Mouse (Mus musculus) limb, embryonic 14.5 days (tissue): Measurements from ENCODE around the gene Vps41. TPM values are rescaled to one million over a fixed set of nuclear protein-coding genes. Genes with fewer than 3 reads are reported as not detected.

Source experiments
- ATAC-seq: fragments of 200-750 bp; cut with Nextera tagmentation; 2 replicates; pipeline ENCODE4 v1.8.0; 2017; ENCODE audit warnings: low read depth, moderate number of reproducible peaks, moderate TSS enrichment; ENCODE audit not compliant: low FRiP score
- DNase-seq: peaks from one replicate; pipeline ENCODE4 v3.0.0-alpha.2; 2015; ENCODE audit warnings: low spot score
- H3K27ac ChIP-seq: fragments of 300-500 bp; sonication (generic); replicated peaks from 2 replicates; pipeline ENCODE4 v1.5.1; 2014; ENCODE audit warnings: low read depth, mild to moderate bottlenecking, low read length, moderate library complexity, mixed read lengths
- H3K27me3 ChIP-seq: fragments of 300-500 bp; sonication (generic); 2 replicates; pipeline ENCODE4 v1.6.1; 2014; ENCODE audit warnings: low read length, mixed read lengths; ENCODE audit not compliant: control insufficient read depth, insufficient read depth
- H3K36me3 ChIP-seq: fragments of 300-500 bp; sonication (generic); 2 replicates; pipeline ENCODE4 v1.6.1; 2014; ENCODE audit warnings: mild to moderate bottlenecking, low read length, moderate library complexity, mixed read lengths; ENCODE audit not compliant: control insufficient read depth, insufficient read depth
- H3K4me1 ChIP-seq: fragments of 300-500 bp; sonication (generic); 2 replicates; pipeline ENCODE4 v1.6.1; 2014; ENCODE audit warnings: antibody characterized with exemption, low read length, mixed read lengths; ENCODE audit not compliant: control insufficient read depth, insufficient read depth
- H3K4me2 ChIP-seq: fragments of 300-500 bp; sonication (generic); replicated peaks from 2 replicates; pipeline ENCODE4 v1.6.1; 2014; ENCODE audit warnings: low read depth, mild to moderate bottlenecking, low read length, moderate library complexity; ENCODE audit not compliant: severe bottlenecking
- H3K4me3 ChIP-seq: fragments of 300-500 bp; sonication (generic); replicated peaks from 2 replicates; pipeline ENCODE4 v1.5.1; 2014; ENCODE audit warnings: low read length
- H3K9ac ChIP-seq: fragments of 300-500 bp; sonication (generic); 2 replicates; pipeline ENCODE4 v1.6.1; 2014; ENCODE audit warnings: mild to moderate bottlenecking, low read depth, low read length, moderate library complexity; ENCODE audit not compliant: severe bottlenecking
- H3K9me3 ChIP-seq: fragments of 300-500 bp; sonication (generic); 2 replicates; pipeline ENCODE4 v1.6.1; 2016; ENCODE audit warnings: low read length; ENCODE audit not compliant: control insufficient read depth
- POLR2A ChIP-seq: fragments of 200-500 bp; IDR thresholded peaks from 2 replicates; pipeline ENCODE4 v1.8.0; 2012; ENCODE audit warnings: inconsistent platforms, mild to moderate bottlenecking, moderate library complexity, borderline replicate concordance; ENCODE audit not compliant: insufficient read depth, insufficient read length; ENCODE audit errors: extremely low read depth
- WGBS: fragments of 180-500 bp; shearing (Covaris S2); extraction: QIAGEN DNeasy Blood & Tissue Kit; methylation state at CpG from one replicate; pipeline ENCODE4 v1.1.7; 2014; 5-methylcytosine and 5-hydroxymethylcytosine counted together
- polyA plus RNA-seq, 2 experiments: library from polyadenylated mRNA; depleted of rRNA in 1 of 2; stranded (reverse) in 1 of 2; unstranded in 1 of 2; fragments of >200 nt; fragmentation: Nextera tagmentation in 1 of 2; extraction: Ambion mirVana in 1 of 2; gene quantifications; 2 replicates each; pipeline versions ENCODE4 v1.2.1 to v1.2.3; 2012 to 2014

The Vps41 gene
- polyA plus RNA-seq, 2 experiments, result 39.8 to 68.5 TPM

- DNase-seq (no peak), ATAC-seq (no peak)
- no peak overlapping the region for H3K9ac ChIP-seq
- H3K27me3 ChIP-seq, result no peaks in the 10 kb centered on the region
- H3K4me2 ChIP-seq, result no peak overlapping the region
- H3K4me1 ChIP-seq, result no peaks in the 10 kb centered on the region
- 78% methylated on average over 2 of the region's 2 CpGs for WGBS
- no peaks in the 10 kb centered on the region for H3K9me3 ChIP-seq
- TF ChIP-seq POLR2A, result no peak
- no peaks in the 10 kb centered on the region for H3K36me3 ChIP-seq
- H3K4me3 ChIP-seq, result no peak overlapping the region
- no peak overlapping the region for H3K27ac ChIP-seq
These were observed 64.2 kb downstream of the Vps41 start for GRCm38 (mm10) chr13:18781250-18781649.

GRCm38 (mm10) chr13:18785702-18786101, 68.6 kb downstream of the Vps41 start:
- ATAC-seq (no peak), DNase-seq (no peak)
- Histone ChIP-seq H3K4me3 (no peak overlapping the region), H3K27ac (no peak overlapping the region), H3K9ac (no peak overlapping the region), H3K4me1 (0 out of 2 replicates have a peak, but pooled peaks cover 5% of the 10 kb centered on the region), H3K9me3 (no peaks in the 10 kb centered on the region), H3K27me3 (no peaks in the 10 kb centered on the region), H3K36me3 (no peaks in the 10 kb centered on the region), H3K4me2 (no peak overlapping the region)
- TF ChIP-seq POLR2A, result no peak
- 24% methylated on average over 1 of the region's 1 CpGs for WGBS

GRCm38 (mm10) chr13:18788040-18788439, 71.0 kb downstream of the Vps41 start:
- Histone ChIP-seq H3K27me3 (no peaks in the 10 kb centered on the region), H3K36me3 (no peaks in the 10 kb centered on the region), H3K4me1 (0 out of 2 replicates have a peak, but pooled peaks cover 8% of the 10 kb centered on the region), H3K4me3 (no peak overlapping the region), H3K9me3 (no peaks in the 10 kb centered on the region), H3K4me2 (no peak overlapping the region), H3K9ac (no peak overlapping the region), H3K27ac (no peak overlapping the region)
- WGBS, result 90% methylated on average over 4 of the region's 4 CpGs
- ATAC-seq (no peak), DNase-seq (no peak)
- no peak for TF ChIP-seq POLR2A

- 0 out of 2 replicates have a peak, but pooled peaks cover 8% of the 10 kb centered on the region for H3K4me1 ChIP-seq
- no peak overlapping the region for H3K27ac ChIP-seq
- peak; percentile 67 for ATAC-seq
- no peak for TF ChIP-seq POLR2A
- DNase-seq, result peak; percentile 22
- 33% methylated on average over 2 of the region's 2 CpGs for WGBS
- no peak overlapping the region for H3K9ac ChIP-seq
- no peak overlapping the region for H3K4me2 ChIP-seq
- H3K4me3 ChIP-seq, result no peak overlapping the region
- no peaks in the 10 kb centered on the region for H3K36me3 ChIP-seq
- H3K27me3 ChIP-seq, result no peaks in the 10 kb centered on the region
- no peaks in the 10 kb centered on the region for H3K9me3 ChIP-seq
These were observed 71.6 kb downstream of the Vps41 start for GRCm38 (mm10) chr13:18788689-18789088.

- Histone ChIP-seq H3K4me1 (0 out of 2 replicates have a peak, but pooled peaks cover 8% of the 10 kb centered on the region), H3K4me2 (no peak overlapping the region), H3K27me3 (no peaks in the 10 kb centered on the region), H3K9ac (no peak overlapping the region), H3K36me3 (no peaks in the 10 kb centered on the region), H3K9me3 (no peaks in the 10 kb centered on the region), H3K4me3 (no peak overlapping the region), H3K27ac (no peak overlapping the region)
- WGBS, result 78% methylated on average over 4 of the region's 4 CpGs
- no peak for TF ChIP-seq POLR2A
- DNase-seq (no peak), ATAC-seq (no peak)
These were observed 72.6 kb downstream of the Vps41 start for GRCm38 (mm10) chr13:18789662-18790061.

- H3K36me3 ChIP-seq, result no peaks in the 10 kb centered on the region
- ATAC-seq, result no peak
- no peak overlapping the region for H3K4me3 ChIP-seq
- H3K9me3 ChIP-seq, result no peaks in the 10 kb centered on the region
- 0 out of 2 replicates have a peak, but pooled peaks cover 8% of the 10 kb centered on the region for H3K4me1 ChIP-seq
- no peak for TF ChIP-seq POLR2A
- no peak overlapping the region for H3K27ac ChIP-seq
- WGBS, result 65% methylated on average over 6 of the region's 6 CpGs
- peak; percentile 7 for DNase-seq
- no peaks in the 10 kb centered on the region for H3K27me3 ChIP-seq
- H3K9ac ChIP-seq, result no peak overlapping the region
- no peak overlapping the region for H3K4me2 ChIP-seq
These were observed 73.0 kb downstream of the Vps41 start for GRCm38 (mm10) chr13:18790086-18790485.
